Mouse (Mus musculus) layer of hippocampus, adult 6 months (tissue): ENCODE measurements around the gene Sypl. TPM values are rescaled to one million over a fixed set of nuclear protein-coding genes. Genes with fewer than 3 reads are reported as not detected.

Source experiments
- long read RNA-seq, 2 experiments: library from polyadenylated mRNA; unstranded; transcript quantifications; one replicate each; pipeline ENCODE4 v2.0.0; 2019 to 2020
- polyA plus RNA-seq: library from polyadenylated mRNA; unstranded; fragments of <200 nt; fragmentation: Nextera tagmentation; gene quantifications from 2 replicates; pipeline ENCODE4 v1.2.3, GENCODE M21; 2021

The Sypl gene
- 80.9 and 84.6 TPM in 2 replicates for polyA plus RNA-seq
- long read RNA-seq, experiment 1, transcript Sypl-201 (5 exons, 2,019 nt): major isoform, 120 of 189 reads
- long read RNA-seq, experiment 1, partial matches to known transcripts: 3 of 189 reads
- long read RNA-seq, experiment 1, other reads (novel, unspliced or antisense): 66 of 189 reads
- long read RNA-seq, experiment 2, full-length matches to known transcripts: 334 of 495 reads
- long read RNA-seq, experiment 2, partial matches to known transcripts: 137 of 495 reads
- long read RNA-seq, experiment 2, other reads (novel, unspliced or antisense): 24 of 495 reads

GRCm38 (mm10) chr12:32953596-32954215 lies at the start of gene Sypl:
Gene Sypl, plus strand, starts transcription at chr12:32953891.

Other genes with a start within 250 kb of the Sypl start
- 11.0 and 12.2 TPM in 2 replicates for gene Nampt, start 134.3 kb upstream of the Sypl start, polyA plus RNA-seq
- 2.2 and 3.7 TPM in 2 replicates for gene Cdhr3, start 139.0 kb downstream of the Sypl start, polyA plus RNA-seq
- 15.7 and 18.9 TPM in 2 replicates for gene Atxn7l1, start 193.8 kb downstream of the Sypl start, polyA plus RNA-seq